Mouse (Mus musculus) hindbrain, embryonic 14.5 days (tissue): ENCODE data around the gene Tmem259. TPM values are rescaled to one million over a fixed set of nuclear protein-coding genes. Genes with fewer than 3 reads are reported as not detected.
A peak's percentile ranks its signal among the peaks of the same experiment; 100 is the strongest.

Experiments
- ATAC-seq: fragments of 200-750 bp; cut with Nextera tagmentation; 2 replicates; pipeline ENCODE4 v1.8.0; 2017; ENCODE audit warnings: moderate number of reproducible peaks, mild to moderate bottlenecking, moderate TSS enrichment, moderate library complexity; ENCODE audit not compliant: low FRiP score
- DNase-seq: peaks from one replicate; pipeline ENCODE4 v3.0.0-alpha.2; 2015; ENCODE audit warnings: low spot score
- H3K27ac ChIP-seq: fragments of 300-500 bp; sonication (generic); 2 replicates; pipeline ENCODE4 v1.5.1; 2014; ENCODE audit warnings: mild to moderate bottlenecking, moderate library complexity
- H3K27me3 ChIP-seq: fragments of 300-500 bp; sonication (generic); 2 replicates; pipeline ENCODE4 v1.6.1; 2014; ENCODE audit warnings: mild to moderate bottlenecking, low read length, mixed read lengths; ENCODE audit not compliant: control insufficient read depth, insufficient read depth
- H3K36me3 ChIP-seq: fragments of 300-500 bp; sonication (generic); replicated peaks from 2 replicates; pipeline ENCODE4 v1.6.1; 2014; ENCODE audit not compliant: control insufficient read depth, insufficient read depth
- H3K4me1 ChIP-seq: fragments of 300-500 bp; sonication (generic); replicated peaks from 2 replicates; pipeline ENCODE4 v1.6.1; 2014; ENCODE audit warnings: antibody characterized with exemption, low read length, mixed read lengths; ENCODE audit not compliant: control insufficient read depth, insufficient read depth
- H3K4me2 ChIP-seq: fragments of 300-500 bp; sonication (generic); replicated peaks from 2 replicates; pipeline ENCODE4 v1.6.1; 2014; ENCODE audit warnings: mild to moderate bottlenecking, moderate library complexity
- H3K4me3 ChIP-seq: fragments of 300-500 bp; sonication (generic); replicated peaks from 2 replicates; pipeline ENCODE4 v1.5.1; 2014; ENCODE audit warnings: mild to moderate bottlenecking, low read length
- H3K9ac ChIP-seq: fragments of 300-500 bp; sonication (generic); 2 replicates; pipeline ENCODE4 v1.6.1; 2014
- H3K9me3 ChIP-seq: fragments of 300-500 bp; sonication (generic); 2 replicates; pipeline ENCODE4 v1.6.1; 2016; ENCODE audit warnings: low read length; ENCODE audit not compliant: control insufficient read depth
- WGBS: fragments of 180-500 bp; shearing (Covaris S2); extraction: QIAGEN DNeasy Blood & Tissue Kit; methylation state at CpG from one replicate; pipeline ENCODE4 v1.1.7; 2014; 5-methylcytosine and 5-hydroxymethylcytosine counted together
- polyA plus RNA-seq: library from polyadenylated mRNA; unstranded; fragments of >200 nt; fragmentation: Nextera tagmentation; extraction: Ambion mirVana; gene quantifications from 2 replicates; pipeline ENCODE4 v1.2.1, GENCODE M21; 2014

Tmem259 gene
- polyA plus RNA-seq, 1 experiment from 2014 or later = 22.8 TPM

GRCm38 (mm10) chr10:79936911-79937441 lies 47.2 kb downstream of the Tmem259 start:
- Histone ChIP-seq H3K36me3 (peaks cover 17% of the 10 kb centered on the region), H3K27ac (no peak overlapping the region), H3K9me3 (no peaks in the 10 kb centered on the region), H3K4me2 (no peak overlapping the region; the same call in 1 of the 2 replicates), H3K4me1 (peaks cover 21% of the 10 kb centered on the region), H3K27me3 (no peaks in the 10 kb centered on the region), H3K4me3 (no peak overlapping the region), H3K9ac (no peak overlapping the region)
- ATAC-seq (no peak), DNase-seq (no peak)
- WGBS = 48% methylated on average over 27 of the region's 27 CpGs

- peaks cover 23% of the 10 kb centered on the region for H3K36me3 ChIP-seq
- DNase-seq (no peak), ATAC-seq (no peak)
- no peak overlapping the region for H3K27ac ChIP-seq
- no peak overlapping the region for H3K4me2 ChIP-seq
- no peak overlapping the region for H3K9ac ChIP-seq
- 71% methylated on average over 10 of the region's 10 CpGs for WGBS
- no peaks in the 10 kb centered on the region for H3K9me3 ChIP-seq
- peaks cover 21% of the 10 kb centered on the region for H3K4me1 ChIP-seq
- no peaks in the 10 kb centered on the region for H3K27me3 ChIP-seq
- no peak overlapping the region for H3K4me3 ChIP-seq
These were observed 47.7 kb downstream of the Tmem259 start for GRCm38 (mm10) chr10:79936284-79936910.

GRCm38 (mm10) chr10:79934794-79935569 lies 49.1 kb downstream of the Tmem259 start:
- no peak overlapping the region for H3K4me2 ChIP-seq
- no peaks in the 10 kb centered on the region for H3K27me3 ChIP-seq
- ATAC-seq (no peak), DNase-seq (no peak)
- WGBS = 87% methylated on average over 16 of the region's 16 CpGs
- no peak overlapping the region for H3K4me3 ChIP-seq
- H3K27ac ChIP-seq = no peak overlapping the region
- H3K9ac ChIP-seq = no peak overlapping the region
- peaks cover 27% of the 10 kb centered on the region for H3K36me3 ChIP-seq
- no peaks in the 10 kb centered on the region for H3K9me3 ChIP-seq
- peaks cover 27% of the 10 kb centered on the region for H3K4me1 ChIP-seq

- Histone ChIP-seq H3K4me3 (no peak overlapping the region), H3K36me3 (peaks cover 27% of the 10 kb centered on the region), H3K27ac (peak overlapping the region; percentile 49; the same call in 1 of the 2 replicates), H3K4me2 (no peak overlapping the region), H3K9ac (0 out of 2 replicates have a peak overlapping the region, but pooled peaks have one; percentile 20), H3K9me3 (no peaks in the 10 kb centered on the region), H3K4me1 (peaks cover 32% of the 10 kb centered on the region), H3K27me3 (no peaks in the 10 kb centered on the region)
- peak; percentile 57 for ATAC-seq
- 50% methylated on average over 13 of the region's 13 CpGs for WGBS
- peak; percentile 68 for DNase-seq
These were observed 49.8 kb downstream of the Tmem259 start for GRCm38 (mm10) chr10:79934272-79934721.

- ATAC-seq (no peak), DNase-seq (no peak)
- peaks cover 36% of the 10 kb centered on the region for H3K4me1 ChIP-seq
- peak overlapping the region; percentile 49; the same call in 1 of the 2 replicates for H3K27ac ChIP-seq
- H3K27me3 ChIP-seq = no peaks in the 10 kb centered on the region
- no peak overlapping the region for H3K4me3 ChIP-seq
- no peak overlapping the region for H3K9ac ChIP-seq
- WGBS = 24% methylated on average over 6 of the region's 6 CpGs
- peaks cover 27% of the 10 kb centered on the region for H3K36me3 ChIP-seq
- H3K4me2 ChIP-seq = no peak overlapping the region
- no peaks in the 10 kb centered on the region for H3K9me3 ChIP-seq
These were observed 50.3 kb downstream of the Tmem259 start for GRCm38 (mm10) chr10:79933861-79934260.

- WGBS = 62% methylated on average over 9 of the region's 9 CpGs
- Histone ChIP-seq H3K4me1 (peaks cover 38% of the 10 kb centered on the region), H3K9ac (no peak overlapping the region), H3K27me3 (no peaks in the 10 kb centered on the region), H3K9me3 (no peaks in the 10 kb centered on the region), H3K4me3 (no peak overlapping the region), H3K4me2 (no peak overlapping the region), H3K27ac (0 out of 2 replicates have a peak overlapping the region, but pooled peaks have one; percentile 49), H3K36me3 (peaks cover 27% of the 10 kb centered on the region)
- ATAC-seq (no peak), DNase-seq (no peak)
These were observed 50.9 kb downstream of the Tmem259 start for GRCm38 (mm10) chr10:79933145-79933679.

GRCm38 (mm10) chr10:79932736-79933135 lies 51.4 kb downstream of the Tmem259 start:
- peaks cover 38% of the 10 kb centered on the region for H3K4me1 ChIP-seq
- peaks cover 24% of the 10 kb centered on the region for H3K36me3 ChIP-seq
- 21% methylated on average over 8 of the region's 8 CpGs for WGBS
- no peaks in the 10 kb centered on the region for H3K27me3 ChIP-seq
- no peaks in the 10 kb centered on the region for H3K9me3 ChIP-seq
- DNase-seq (no peak), ATAC-seq (no peak)
- no peak overlapping the region for H3K4me3 ChIP-seq
- H3K27ac ChIP-seq = peak overlapping the region; percentile 49; the same call in 1 of the 2 replicates
- no peak overlapping the region for H3K4me2 ChIP-seq
- no peak overlapping the region for H3K9ac ChIP-seq

- DNase-seq (no peak), ATAC-seq (no peak)
- H3K9ac ChIP-seq = no peak overlapping the region
- no peaks in the 10 kb centered on the region for H3K27me3 ChIP-seq
- no peak overlapping the region for H3K27ac ChIP-seq
- peaks cover 23% of the 10 kb centered on the region for H3K36me3 ChIP-seq
- peaks cover 35% of the 10 kb centered on the region for H3K4me1 ChIP-seq
- no peaks in the 10 kb centered on the region for H3K9me3 ChIP-seq
- 81% methylated on average over 9 of the region's 9 CpGs for WGBS
- H3K4me3 ChIP-seq = no peak overlapping the region
- H3K4me2 ChIP-seq = no peak overlapping the region
These were observed 52.3 kb downstream of the Tmem259 start for GRCm38 (mm10) chr10:79931797-79932196.

- no peak for DNase-seq
- Histone ChIP-seq H3K4me3 (0 out of 2 replicates have a peak overlapping the region, but pooled peaks have one; percentile 3), H3K27ac (no peak overlapping the region), H3K9ac (peak overlapping the region; percentile 13; the same call in 1 of the 2 replicates), H3K4me2 (no peak overlapping the region), H3K36me3 (peaks cover 23% of the 10 kb centered on the region), H3K27me3 (no peaks in the 10 kb centered on the region), H3K9me3 (no peaks in the 10 kb centered on the region), H3K4me1 (peaks cover 32% of the 10 kb centered on the region)
- 51% methylated on average over 16 of the region's 16 CpGs for WGBS
- no peak for ATAC-seq
These were observed 53.3 kb downstream of the Tmem259 start for GRCm38 (mm10) chr10:79930826-79931186.
